Mouse (Mus musculus) cortical plate, adult 2 months (tissue): Measurements from ENCODE around the gene Lypla2.

ENCODE experiments used
- CTCF ChIP-seq: fragments of 200-500 bp; IDR thresholded peaks from 2 replicates; pipeline ENCODE4 v1.5.1; 2011; ENCODE audit warnings: mild to moderate bottlenecking, control low read depth, low read length; ENCODE audit not compliant: insufficient read depth; ENCODE audit errors: extremely low read depth
- POLR2A ChIP-seq: fragments of 200-500 bp; IDR thresholded peaks from 2 replicates; pipeline ENCODE4 v1.6.1; 2011; ENCODE audit warnings: mild to moderate bottlenecking, low read length, control low read depth; ENCODE audit not compliant: insufficient read depth; ENCODE audit errors: extremely low read depth

DNA sequence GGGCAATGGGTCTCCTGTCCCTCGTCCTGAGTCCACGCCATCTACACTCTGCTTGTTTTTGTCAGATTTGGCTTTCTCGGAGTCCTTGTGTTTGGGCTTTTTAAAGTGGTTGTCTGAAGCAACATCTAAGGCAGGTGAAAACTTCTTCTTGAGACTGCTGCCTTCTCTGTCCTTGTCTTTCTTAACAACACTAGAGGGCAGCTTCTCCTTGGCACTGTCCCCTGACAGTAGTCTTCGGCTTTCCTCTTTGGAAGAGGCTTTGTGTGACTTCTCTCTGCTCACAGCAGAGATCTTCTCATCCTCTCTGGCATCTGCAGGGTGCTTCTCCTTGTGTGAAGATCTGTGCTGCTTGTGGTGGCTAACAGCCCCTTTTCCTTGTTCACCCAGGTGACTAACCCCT, 38.2 kb upstream of the Lypla2 start:
- no peak for TF ChIP-seq CTCF
- no peak for TF ChIP-seq POLR2A
